Mouse (Mus musculus) brain, adult 2 months (tissue): Measurements from ENCODE around the gene Ube2s.
A peak's percentile ranks its signal among the peaks of the same experiment; 100 is the strongest.

Experiments
- DNase-seq: peaks from one replicate; pipeline ENCODE4 v3.0.0; 2011; ENCODE audit warnings: low read depth, low spot score

The Ube2s gene

DNA sequence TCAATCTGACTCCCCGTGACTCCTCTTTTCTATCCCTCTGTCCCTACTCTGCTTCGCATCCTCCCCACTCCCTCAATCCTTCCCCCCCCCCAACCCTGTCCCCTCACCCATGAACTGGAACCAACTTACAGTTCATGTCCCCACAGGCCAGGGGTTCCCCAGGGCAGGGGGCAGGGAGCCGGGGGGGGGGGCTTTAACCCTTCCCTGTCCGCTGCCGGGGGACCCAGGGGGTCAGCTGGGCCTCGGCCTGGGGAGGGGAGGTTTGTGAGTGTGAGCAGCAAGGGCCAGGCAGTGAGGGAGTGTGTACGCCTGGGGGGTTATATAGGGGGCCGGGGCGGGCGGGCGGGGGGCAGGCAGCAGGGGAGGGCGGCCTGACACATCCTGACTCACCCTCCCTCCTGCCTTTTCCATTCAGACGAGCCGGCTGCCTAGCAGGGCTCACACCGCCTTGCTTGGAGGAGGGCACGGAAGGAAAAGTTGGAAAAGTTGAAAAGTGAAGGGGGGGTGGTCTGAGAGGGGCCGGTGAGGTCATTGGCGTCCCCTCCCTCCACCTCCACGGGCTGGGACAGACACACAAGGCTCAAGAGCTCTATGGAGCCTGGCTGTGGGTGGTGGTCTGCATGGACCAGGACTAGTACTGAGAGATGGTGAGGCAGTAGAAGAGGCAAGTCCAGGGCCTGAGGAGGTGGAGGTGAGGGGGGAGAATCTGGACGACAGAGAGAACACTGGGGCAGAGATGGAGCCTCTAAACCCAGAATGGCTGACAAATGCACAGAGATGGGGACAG, 34.3 kb downstream of the Ube2s start:
- no peak for DNase-seq

DNA sequence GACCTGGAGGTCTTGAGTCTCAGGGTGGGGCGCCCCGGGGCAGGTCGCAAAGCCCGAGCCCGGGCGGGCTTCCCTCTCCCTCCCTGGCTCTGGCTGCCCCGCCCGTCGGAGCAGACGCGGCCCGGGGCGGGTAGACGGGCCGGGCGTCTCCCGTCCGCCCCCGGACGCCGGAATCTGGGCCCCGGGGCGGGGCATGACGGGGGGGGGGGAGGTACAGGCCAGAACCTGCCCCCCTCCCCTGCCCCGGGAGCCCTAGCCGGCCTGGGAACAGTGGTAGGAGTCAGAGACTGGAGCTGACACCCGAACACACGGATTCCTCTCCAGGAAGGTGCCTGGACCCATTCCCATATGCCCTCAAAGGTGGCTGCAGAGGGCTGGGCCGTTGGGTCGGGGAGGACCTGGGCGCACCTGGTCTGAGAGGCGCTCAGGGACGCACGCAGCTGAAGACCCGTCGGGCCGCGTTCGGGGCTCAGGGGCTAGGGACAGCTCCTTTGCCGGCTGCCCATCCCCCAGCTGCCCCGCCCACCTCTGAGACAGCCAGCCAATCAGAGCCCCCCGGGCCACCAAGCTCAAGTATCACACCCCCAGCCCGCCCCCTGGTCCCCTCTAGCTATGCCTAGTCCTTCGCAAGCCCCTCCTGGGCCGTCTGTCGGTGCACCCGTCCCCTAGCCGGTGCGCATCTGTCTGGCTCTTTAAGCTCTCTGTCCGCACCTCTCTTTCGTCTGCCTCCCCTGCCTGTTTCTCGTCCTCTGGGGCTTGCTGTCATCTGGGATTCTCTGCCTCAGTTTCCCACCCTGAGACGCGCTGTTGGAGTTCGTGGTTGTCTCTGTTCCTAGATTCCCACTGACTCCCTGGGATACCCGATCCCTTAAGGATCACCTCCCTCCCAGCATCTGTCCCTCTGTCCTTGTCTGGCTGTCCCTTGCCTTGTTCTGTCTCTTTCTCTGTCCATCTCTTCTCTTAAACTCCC, 35.2 kb downstream of the Ube2s start:
- DNase-seq, result no peak

DNA sequence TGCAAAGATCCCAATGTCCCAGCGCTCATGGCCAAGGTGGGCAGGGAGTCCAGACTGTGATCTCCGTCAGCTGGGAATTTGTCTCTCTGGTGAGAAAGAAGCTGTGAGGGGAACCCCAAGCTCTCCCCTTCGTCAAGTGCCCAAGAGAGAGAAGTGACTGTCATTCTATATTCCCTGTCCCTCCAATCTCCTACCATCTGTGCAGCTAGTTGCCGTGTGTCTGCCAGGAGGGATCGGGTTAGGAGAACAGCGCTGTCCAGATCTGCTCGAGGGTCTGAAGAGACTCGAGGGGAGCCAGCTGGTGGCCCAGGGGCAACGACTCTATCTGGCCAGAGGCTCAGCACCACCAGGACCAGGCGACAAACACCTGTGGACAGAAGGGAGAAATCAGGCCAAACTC, 36.3 kb downstream of the Ube2s start:
- DNase-seq, result no peak

DNA sequence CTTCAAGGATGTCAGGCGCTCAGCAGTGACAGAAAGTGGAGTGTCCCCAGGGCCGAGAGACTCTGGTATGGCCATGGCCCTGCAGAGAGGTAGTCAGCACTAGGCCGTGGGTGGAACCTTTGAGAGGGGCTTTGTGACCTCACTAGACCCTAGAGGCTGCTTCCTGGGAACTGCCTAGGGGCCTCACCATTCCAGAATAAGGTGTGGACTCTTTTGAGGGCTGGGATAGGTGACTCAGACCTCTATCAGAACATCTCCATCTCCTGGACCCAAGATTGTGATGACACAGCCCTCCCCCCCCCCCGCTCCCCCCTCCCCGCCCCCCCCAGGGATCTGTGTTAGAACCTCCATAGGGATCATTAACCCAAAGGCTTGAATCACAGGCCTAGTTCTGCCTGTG, 41.2 kb downstream of the Ube2s start, which contains the start of gene Fam71e2:
Gene Fam71e2 (minus strand): TSS at position 101 of the 400 bp plus-strand sequence.
- no peak for DNase-seq

- peak; percentile 80 for DNase-seq
These were observed 47.3 kb downstream of the Ube2s start for GRCm38 (mm10) chr7:4764946-4765710.

GRCm38 (mm10) chr7:4759670-4760069, 52.7 kb downstream of the Ube2s start:
- no peak for DNase-seq

DNA sequence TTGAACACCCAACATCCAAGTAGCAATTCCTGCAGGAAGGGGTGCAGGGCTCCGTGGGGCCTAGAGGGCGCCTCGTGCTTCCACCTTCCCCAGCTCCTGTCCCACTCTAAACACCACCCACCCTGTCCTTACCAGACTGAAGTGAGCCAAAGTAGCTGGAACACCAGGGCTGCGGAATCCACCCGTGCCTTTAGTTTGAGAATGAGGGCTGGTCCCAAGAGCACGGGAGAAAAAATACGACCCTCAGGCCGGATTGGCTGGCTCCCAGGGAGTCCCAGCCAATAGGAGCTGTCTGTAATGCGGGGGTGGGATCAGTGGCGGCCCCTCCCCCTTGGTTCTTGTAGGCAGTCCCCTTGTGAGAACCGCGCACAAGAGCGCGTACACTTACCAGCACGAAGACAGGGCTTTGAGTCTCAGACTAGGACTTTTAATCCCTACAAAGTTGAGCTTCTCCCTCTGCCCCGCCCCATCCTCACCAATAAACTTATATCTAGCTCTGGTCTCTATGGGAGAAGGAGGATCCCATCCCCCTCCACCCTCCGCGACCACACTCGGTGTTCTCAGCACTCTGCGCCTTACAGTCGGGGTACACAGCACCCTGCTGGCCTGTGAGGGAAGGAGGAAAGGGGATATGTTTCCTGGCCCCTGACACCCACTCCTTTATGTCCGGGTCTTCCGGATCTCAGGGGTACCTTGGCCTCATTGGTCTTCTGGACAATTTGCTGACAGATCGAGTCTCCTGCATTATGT, 59.4 kb downstream of the Ube2s start, which contains the start of gene Cox6b2:
Gene Cox6b2 (minus strand): TSS at position 274 of the 750 bp plus-strand sequence.
- peak; percentile 67 for DNase-seq

- DNase-seq, result peak; percentile 19
These were observed 60.2 kb downstream of the Ube2s start for GRCm38 (mm10) chr7:4751971-4752820.

GRCm38 (mm10) chr7:4749169-4749568, 63.2 kb downstream of the Ube2s start:
- no peak for DNase-seq

DNA sequence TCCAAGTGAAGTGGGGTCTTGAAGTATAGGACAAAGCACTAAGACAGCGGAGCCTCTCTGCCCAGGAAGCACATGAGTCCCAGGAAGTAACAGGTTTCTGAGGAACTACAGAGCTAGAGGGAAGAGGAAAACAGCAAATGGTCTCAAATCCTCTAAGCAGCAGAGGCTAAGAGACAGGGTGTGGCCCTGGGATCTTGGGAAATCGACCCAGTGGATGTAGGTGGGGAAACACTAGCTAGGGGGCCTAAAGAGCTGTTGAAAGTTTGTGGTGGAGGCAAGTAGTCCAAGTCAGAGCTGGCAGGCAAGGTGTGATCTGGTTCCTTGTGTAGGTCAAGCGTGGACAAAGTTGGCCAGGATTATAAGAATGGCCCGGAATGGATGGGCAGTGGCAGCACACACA, 64.1 kb downstream of the Ube2s start:
- DNase-seq, result no peak

GRCm38 (mm10) chr7:4747156-4747899, 65.1 kb downstream of the Ube2s start:
- DNase-seq, result no peak

GRCm38 (mm10) chr7:4746326-4746980, 65.9 kb downstream of the Ube2s start:
- no peak for DNase-seq

DNA sequence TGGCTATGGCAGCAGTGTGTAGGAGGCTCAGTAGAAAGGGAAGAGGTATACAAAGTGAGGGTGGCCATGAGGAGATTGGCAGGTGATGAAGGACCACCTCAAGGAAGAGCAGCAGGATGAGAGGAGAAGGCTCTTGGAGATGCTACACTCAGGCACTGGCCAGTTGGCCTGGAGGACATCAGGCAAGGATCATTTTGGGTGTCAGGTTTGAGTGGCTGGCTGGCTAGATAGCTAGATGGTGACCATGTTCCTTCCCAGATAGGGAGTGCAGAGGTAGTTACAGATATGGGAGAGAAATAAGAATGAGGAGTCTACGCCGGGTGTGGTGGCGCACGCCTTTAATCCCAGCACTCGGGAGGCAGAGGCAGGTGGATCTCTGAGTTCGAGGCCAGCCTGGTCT, 67.5 kb downstream of the Ube2s start:
- no peak for DNase-seq
